Mouse (Mus musculus): ENCODE measurements around the gene Gm20547. TPM values are rescaled to one million over a fixed set of nuclear protein-coding genes. Genes with fewer than 3 reads are reported as not detected.

Gm20547 gene
- polyA plus RNA-seq, 1 experiment from 2014 or later, result not detected

- H3K4me1 ChIP-seq (ENCODE audit: control insufficient read depth, insufficient read depth, low read length), result peaks cover 10% of the 10 kb centered on the region
- 74% methylated on average over 12 of the region's 12 CpGs for whole genome bisulfite sequencing
- H3K27ac ChIP-seq (ENCODE audit: low read depth, low read length), result peak overlapping the region; percentile 74; the same call in 1 of the 2 replicates
- H3K9ac ChIP-seq (ENCODE audit: low read depth, low read length), result peak overlapping the region; percentile 48; the same call in 1 of the 2 replicates
- ATAC-seq (ENCODE audit: low FRiP score, low TSS enrichment), result no peak
- H3K4me3 ChIP-seq (ENCODE audit: low read length), result peak overlapping the region; percentile 53
- peaks cover 7% of the 10 kb centered on the region for H3K36me3 ChIP-seq (ENCODE audit: control insufficient read depth, insufficient read depth, low read length)
- H3K9me3 ChIP-seq (ENCODE audit: control insufficient read depth, low read length), result no peaks in the 10 kb centered on the region
- no peaks in the 10 kb centered on the region for H3K27me3 ChIP-seq (ENCODE audit: control insufficient read depth, insufficient read depth, low read length)
- H3K4me2 ChIP-seq (replicated peaks; ENCODE audit: low read depth, low read length), result peak overlapping the region; percentile 79
These were observed 11.4 kb upstream of the Gm20547 start for GRCm38 (mm10) chr17:34893072-34893824.

DNA sequence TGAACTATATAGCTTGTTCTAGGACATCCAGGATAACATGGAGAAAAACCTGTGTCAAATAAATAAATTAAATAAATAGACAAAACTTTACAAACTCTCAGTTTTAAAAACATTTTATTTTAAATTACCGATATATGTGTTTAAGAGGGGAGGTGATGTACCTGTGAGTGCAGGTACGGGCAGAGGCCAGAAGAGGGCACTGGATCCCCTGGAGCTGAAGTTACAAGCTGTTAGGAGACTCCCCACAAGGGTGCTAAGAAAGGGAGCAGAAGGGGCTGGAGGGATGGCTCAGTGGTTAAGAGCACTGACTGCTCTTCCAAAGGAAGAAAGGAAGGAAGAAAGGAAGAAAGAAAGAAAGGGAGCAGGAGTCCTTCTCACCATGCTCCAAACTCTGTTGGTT lies 9.5 kb upstream of the Gm20547 start:
- no peak for ATAC-seq (ENCODE audit: low FRiP score, low TSS enrichment)

GRCm38 (mm10) chr17:34890074-34890743 lies 8.4 kb upstream of the Gm20547 start:
- WGBS, result 80% methylated on average over 12 of the region's 12 CpGs

More for the DNA sequence above, 9.5 kb upstream of the Gm20547 start:
- H3K4me3 ChIP-seq (ENCODE audit: low read length), result no peak overlapping the region
- WGBS, result 93% methylated on average over 2 of the region's 2 CpGs
- peaks cover 5% of the 10 kb centered on the region for H3K36me3 ChIP-seq (ENCODE audit: control insufficient read depth, insufficient read depth, low read length)
- H3K27me3 ChIP-seq (ENCODE audit: control insufficient read depth, insufficient read depth, low read length), result no peaks in the 10 kb centered on the region
- H3K9ac ChIP-seq (ENCODE audit: low read depth, low read length), result no peak overlapping the region
- H3K4me2 ChIP-seq (replicated peaks; ENCODE audit: low read depth, low read length), result no peak overlapping the region
- peaks cover 4% of the 10 kb centered on the region for H3K4me1 ChIP-seq (ENCODE audit: control insufficient read depth, insufficient read depth, low read length)
- no peak overlapping the region for H3K27ac ChIP-seq (ENCODE audit: low read depth, low read length)
- no peaks in the 10 kb centered on the region for H3K9me3 ChIP-seq (ENCODE audit: control insufficient read depth, low read length)

GRCm38 (mm10) chr17:34887942-34888341 lies 6.1 kb upstream of the Gm20547 start:
- 88% methylated on average over 5 of the region's 5 CpGs for WGBS
- Histone ChIP-seq H3K9ac (ENCODE audit: low read depth, low read length) (no peak overlapping the region), H3K27me3 (ENCODE audit: control insufficient read depth, insufficient read depth, low read length) (no peaks in the 10 kb centered on the region), H3K4me3 (ENCODE audit: low read length) (no peak overlapping the region), H3K4me2 (replicated peaks; ENCODE audit: low read depth, low read length) (no peak overlapping the region), H3K36me3 (ENCODE audit: control insufficient read depth, insufficient read depth, low read length) (no peaks in the 10 kb centered on the region), H3K4me1 (ENCODE audit: control insufficient read depth, insufficient read depth, low read length) (no peaks in the 10 kb centered on the region), H3K27ac (ENCODE audit: low read depth, low read length) (no peak overlapping the region), H3K9me3 (ENCODE audit: control insufficient read depth, low read length) (no peaks in the 10 kb centered on the region)
- ATAC-seq (ENCODE audit: low FRiP score, low TSS enrichment), result no peak

More at GRCm38 (mm10) chr17:34890074-34890743, 8.4 kb upstream of the Gm20547 start:
- no peak overlapping the region for H3K4me3 ChIP-seq (ENCODE audit: low read length)
- H3K4me1 ChIP-seq (ENCODE audit: control insufficient read depth, insufficient read depth, low read length), result no peaks in the 10 kb centered on the region
- no peak overlapping the region for H3K27ac ChIP-seq (ENCODE audit: low read depth, low read length)
- no peaks in the 10 kb centered on the region for H3K9me3 ChIP-seq (ENCODE audit: control insufficient read depth, low read length)
- no peak for ATAC-seq (ENCODE audit: low FRiP score, low TSS enrichment)
- no peak overlapping the region for H3K9ac ChIP-seq (ENCODE audit: low read depth, low read length)
- no peaks in the 10 kb centered on the region for H3K27me3 ChIP-seq (ENCODE audit: control insufficient read depth, insufficient read depth, low read length)
- H3K36me3 ChIP-seq (ENCODE audit: control insufficient read depth, insufficient read depth, low read length), result no peaks in the 10 kb centered on the region
- no peak overlapping the region for H3K4me2 ChIP-seq (replicated peaks; ENCODE audit: low read depth, low read length)

DNA sequence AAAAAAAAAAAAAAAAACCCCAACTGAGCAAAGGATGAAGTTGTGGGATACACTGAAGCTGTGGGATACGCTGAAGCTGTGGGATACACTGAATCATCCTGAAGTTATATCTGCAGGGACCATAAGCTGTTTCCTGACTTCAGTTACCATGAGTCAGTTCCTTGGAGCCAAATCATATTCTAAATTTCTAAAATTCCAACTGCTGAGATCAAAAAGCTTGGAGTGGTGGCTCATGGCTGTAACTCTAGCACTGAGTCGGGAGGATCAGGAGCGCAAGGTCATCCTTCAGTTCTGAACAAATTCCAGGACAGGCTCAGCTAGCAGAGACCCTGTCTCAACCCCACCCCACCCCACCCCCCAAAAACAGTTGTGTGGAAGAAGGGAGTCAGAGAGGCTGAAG lies 3.8 kb upstream of the Gm20547 start:
- WGBS, result 81% methylated on average over 3 of the region's 3 CpGs

GRCm38 (mm10) chr17:34884704-34885103 lies 2.9 kb upstream of the Gm20547 start:
- no peak for ATAC-seq (ENCODE audit: low FRiP score, low TSS enrichment)
- Histone ChIP-seq H3K4me2 (replicated peaks; ENCODE audit: low read depth, low read length) (no peak overlapping the region), H3K9ac (ENCODE audit: low read depth, low read length) (no peak overlapping the region), H3K27me3 (ENCODE audit: control insufficient read depth, insufficient read depth, low read length) (peaks cover 3% of the 10 kb centered on the region; the same call in 1 of the 2 replicates), H3K9me3 (ENCODE audit: control insufficient read depth, low read length) (no peaks in the 10 kb centered on the region), H3K4me3 (ENCODE audit: low read length) (no peak overlapping the region), H3K27ac (ENCODE audit: low read depth, low read length) (no peak overlapping the region), H3K36me3 (ENCODE audit: control insufficient read depth, insufficient read depth, low read length) (no peaks in the 10 kb centered on the region), H3K4me1 (ENCODE audit: control insufficient read depth, insufficient read depth, low read length) (no peaks in the 10 kb centered on the region)
- 85% methylated on average over 6 of the region's 6 CpGs for WGBS

More for the DNA sequence above, 3.8 kb upstream of the Gm20547 start:
- no peak for ATAC-seq (ENCODE audit: low FRiP score, low TSS enrichment)
- Histone ChIP-seq H3K9me3 (ENCODE audit: control insufficient read depth, low read length) (no peaks in the 10 kb centered on the region), H3K36me3 (ENCODE audit: control insufficient read depth, insufficient read depth, low read length) (no peaks in the 10 kb centered on the region), H3K27me3 (ENCODE audit: control insufficient read depth, insufficient read depth, low read length) (peaks cover 3% of the 10 kb centered on the region; the same call in 1 of the 2 replicates), H3K9ac (ENCODE audit: low read depth, low read length) (no peak overlapping the region), H3K4me3 (ENCODE audit: low read length) (no peak overlapping the region), H3K4me1 (ENCODE audit: control insufficient read depth, insufficient read depth, low read length) (no peaks in the 10 kb centered on the region), H3K27ac (ENCODE audit: low read depth, low read length) (no peak overlapping the region), H3K4me2 (replicated peaks; ENCODE audit: low read depth, low read length) (no peak overlapping the region)

DNA sequence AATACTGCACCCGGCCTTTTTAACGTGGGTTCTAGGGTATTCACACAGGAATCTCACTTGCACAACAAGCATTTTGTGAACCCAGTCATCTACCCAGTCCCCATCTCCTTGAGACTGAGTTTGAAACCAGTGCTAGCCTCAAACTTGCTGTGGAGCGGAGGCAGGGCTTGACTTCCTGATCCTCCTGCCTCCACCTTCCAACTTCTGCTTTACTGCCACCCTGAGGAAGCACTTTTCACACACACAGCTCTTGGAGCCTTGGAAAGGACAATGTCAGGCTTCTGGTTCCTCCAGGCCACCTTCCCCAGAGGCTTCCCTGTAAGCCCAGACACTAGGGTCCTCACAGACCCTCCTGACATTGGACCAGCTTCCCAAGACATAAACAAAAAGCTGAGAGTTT lies 1.5 kb upstream of the Gm20547 start:
- Histone ChIP-seq H3K36me3 (ENCODE audit: control insufficient read depth, insufficient read depth, low read length) (no peaks in the 10 kb centered on the region), H3K27me3 (ENCODE audit: control insufficient read depth, insufficient read depth, low read length) (peaks cover 3% of the 10 kb centered on the region; the same call in 1 of the 2 replicates), H3K4me3 (ENCODE audit: low read length) (no peak overlapping the region), H3K9me3 (ENCODE audit: control insufficient read depth, low read length) (no peaks in the 10 kb centered on the region), H3K4me2 (replicated peaks; ENCODE audit: low read depth, low read length) (no peak overlapping the region), H3K9ac (ENCODE audit: low read depth, low read length) (no peak overlapping the region), H3K27ac (ENCODE audit: low read depth, low read length) (no peak overlapping the region), H3K4me1 (ENCODE audit: control insufficient read depth, insufficient read depth, low read length) (no peaks in the 10 kb centered on the region)
- 70% methylated on average over 3 of the region's 3 CpGs for WGBS
- no peak for ATAC-seq (ENCODE audit: low FRiP score, low TSS enrichment)

DNA sequence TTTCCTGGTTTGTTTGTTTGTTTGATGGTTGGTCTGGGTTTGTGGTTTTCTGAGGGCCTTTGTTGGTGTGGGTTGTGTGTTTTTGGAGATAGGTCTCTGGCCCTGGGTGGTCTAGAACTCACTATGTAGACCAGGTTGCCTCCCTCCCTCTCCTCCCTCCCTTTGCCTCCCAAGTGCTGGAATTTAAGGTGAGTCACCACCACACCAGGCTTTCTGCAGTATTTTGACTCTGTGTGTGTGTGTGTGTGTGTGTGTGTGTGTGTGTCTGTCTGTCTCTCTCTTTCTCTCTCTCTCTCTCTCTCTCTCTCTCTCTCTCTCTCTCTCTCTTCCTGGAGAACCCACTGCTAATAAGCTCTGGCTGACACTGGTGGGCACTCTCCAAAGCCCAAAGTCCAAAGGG lies 676 bp downstream of the Gm20547 start:
- H3K9me3 ChIP-seq (ENCODE audit: control insufficient read depth, low read length), result no peaks in the 10 kb centered on the region
- H3K4me2 ChIP-seq (replicated peaks; ENCODE audit: low read depth, low read length), result no peak overlapping the region
- H3K4me1 ChIP-seq (ENCODE audit: control insufficient read depth, insufficient read depth, low read length), result no peaks in the 10 kb centered on the region
- no peak overlapping the region for H3K9ac ChIP-seq (ENCODE audit: low read depth, low read length)
- ATAC-seq (ENCODE audit: low FRiP score, low TSS enrichment), result no peak
- no peak overlapping the region for H3K4me3 ChIP-seq (ENCODE audit: low read length)
- H3K36me3 ChIP-seq (ENCODE audit: control insufficient read depth, insufficient read depth, low read length), result no peaks in the 10 kb centered on the region
- H3K27me3 ChIP-seq (ENCODE audit: control insufficient read depth, insufficient read depth, low read length), result peaks cover 3% of the 10 kb centered on the region; the same call in 1 of the 2 replicates
- no peak overlapping the region for H3K27ac ChIP-seq (ENCODE audit: low read depth, low read length)

GRCm38 (mm10) chr17:34879336-34879879 lies 2.4 kb downstream of the Gm20547 start, which contains the start of gene Zbtb12:
TSS of gene Zbtb12 (plus strand) at chr17:34879483.
- WGBS, result 61% methylated on average over 11 of the region's 11 CpGs
- H3K4me2 ChIP-seq (replicated peaks; ENCODE audit: low read depth, low read length), result no peak within 1 kb of the TSS

More at GRCm38 (mm10) chr17:34879336-34879879, 2.4 kb downstream of the Gm20547 start, which contains the start of gene Zbtb12:
- Histone ChIP-seq H3K27me3 (ENCODE audit: control insufficient read depth, insufficient read depth, low read length) (peaks cover 3% of the 10 kb centered on the region; the same call in 1 of the 2 replicates), H3K9ac (ENCODE audit: low read depth, low read length) (0 out of 2 replicates have a peak within 1 kb of the TSS, but pooled peaks have one; percentile 7), H3K36me3 (ENCODE audit: control insufficient read depth, insufficient read depth, low read length) (no peaks in the 10 kb centered on the region), H3K9me3 (ENCODE audit: control insufficient read depth, low read length) (no peaks in the 10 kb centered on the region), H3K4me1 (ENCODE audit: control insufficient read depth, insufficient read depth, low read length) (no peaks in the 10 kb centered on the region), H3K27ac (ENCODE audit: low read depth, low read length) (no peak within 1 kb of the TSS), H3K4me3 (ENCODE audit: low read length) (no peak within 1 kb of the TSS)
- ATAC-seq (ENCODE audit: low FRiP score, low TSS enrichment), result no peak
